ENCODE assay signal across 12 mouse cellular contexts in genomic region chr17:35771656-35772405, GRCm38 (mm10). TPM values are rescaled to one million over a fixed set of nuclear protein-coding genes. Genes with fewer than 3 reads are reported as not detected.
DNase-seq lines count a peak whose midpoint lies in the region; ATAC-seq lines count a peak whose summit lies in the region.
"Had no signal": no experiment of that assay in that cellular context is flagged by ENCODE, and none has a peak within 500 bp of the region (broad histone marks: within the 10 kb centered on the region; RNA-seq: fewer than 3 reads in every experiment).

No protein-coding gene starts in this region.

- no peak for DNase-seq in heart, adult 8-10 months (ENCODE audit: low spot score)
- DNase-seq in urinary bladder, postnatal 14 days (ENCODE audit: low spot score), result peak; percentile 44
- no peak for DNase-seq in urinary bladder, adult 2 months (ENCODE audit: low spot score)
- DNase-seq in cerebellum, postnatal 25 days, result peak; percentile 58 to 69
- DNase-seq: kidney, adult 18-20 months; thymus, adult 18-20 months had no signal

- no peak overlapping the region for H3K4me3 ChIP-seq in heart, embryonic 14.5 days (ENCODE audit: control insufficient read depth in 1 of 2, insufficient read depth in 1 of 2, low read depth in 1 of 2, low read length in 2 of 2)
- H3K4me3 ChIP-seq in kidney, embryonic 14.5 days (ENCODE audit: low read length), result no peak overlapping the region
- H3K4me3 ChIP-seq: left cerebral cortex, adult 2 months had no signal

- no peak overlapping the region for H3K9ac ChIP-seq in heart, embryonic 14.5 days (ENCODE audit: low read length)
- H3K9ac ChIP-seq in kidney, embryonic 14.5 days (ENCODE audit: low read depth, low read length), result no peak overlapping the region

- no peaks in the 10 kb centered on the region for H3K36me3 ChIP-seq in heart, embryonic 14.5 days (ENCODE audit: control insufficient read depth, insufficient read depth, low read length)
- no peaks in the 10 kb centered on the region for H3K36me3 ChIP-seq in kidney, embryonic 14.5 days (ENCODE audit: control insufficient read depth, insufficient read depth, low read length)
- H3K36me3 ChIP-seq: G1E had no signal

- no peak overlapping the region for H3K27ac ChIP-seq in heart, embryonic 14.5 days (replicated peaks in 1 of 2; ENCODE audit: control insufficient read depth in 1 of 2, insufficient read depth in 1 of 2, low read depth in 2 of 2, low read length in 2 of 2)
- H3K27ac ChIP-seq in kidney, embryonic 14.5 days (ENCODE audit: low read depth, low read length), result no peak overlapping the region
- H3K27ac ChIP-seq: left cerebral cortex, adult 2 months; macrophage had no signal

- no peak overlapping the region for H3K4me2 ChIP-seq in heart, embryonic 14.5 days (ENCODE audit: low read length)
- no peak overlapping the region for H3K4me2 ChIP-seq in kidney, embryonic 14.5 days (replicated peaks; ENCODE audit: low read depth, low read length)

- WGBS in heart, embryonic 14.5 days, result 63% methylated on average over 15 of the region's 15 CpGs
- WGBS in kidney, embryonic 14.5 days, result 77% methylated on average over 15 of the region's 15 CpGs

- no peaks in the 10 kb centered on the region for H3K27me3 ChIP-seq in heart, embryonic 14.5 days (ENCODE audit: control insufficient read depth, insufficient read depth, low read length)
- H3K27me3 ChIP-seq in kidney, embryonic 14.5 days (ENCODE audit: control insufficient read depth, insufficient read depth, low read length), result no peaks in the 10 kb centered on the region

- H3K9me3 ChIP-seq in heart, embryonic 14.5 days (ENCODE audit: control insufficient read depth, low read length), result no peaks in the 10 kb centered on the region
- no peaks in the 10 kb centered on the region for H3K9me3 ChIP-seq in kidney, embryonic 14.5 days (ENCODE audit: control insufficient read depth, low read length)
- H3K9me3 ChIP-seq: G1E had no signal

- H3K4me1 ChIP-seq in heart, embryonic 14.5 days (ENCODE audit: control insufficient read depth in 2 of 2, insufficient read depth in 2 of 2, low read length in 2 of 2), result peaks cover 6 to 9% of the 10 kb centered on the region in 2 experiments
- H3K4me1 ChIP-seq in kidney, embryonic 14.5 days (ENCODE audit: control insufficient read depth, insufficient read depth, low read length), result no peaks in the 10 kb centered on the region

- 0 out of 2 replicates have a peak, but pooled peaks have one; percentile 5 for ATAC-seq in heart, embryonic 14.5 days (ENCODE audit: insufficient number of reproducible peaks, insufficient read depth, low FRiP score, low read depth)
- ATAC-seq in erythroblast, adult 5-6 weeks (replicated peaks; ENCODE audit: low FRiP score, poor library complexity, severe bottlenecking), result no peak
- ATAC-seq in kidney, embryonic 14.5 days (ENCODE audit: low FRiP score, low TSS enrichment), result no peak

RNA-seq across cellular contexts. Expression of gene Ier3, which starts 49.7 kb away (rescaled TPM):
- 20.8 and 27.3 TPM in 2 replicates for polyA plus RNA-seq in heart, embryonic 14.5 days (2014; fragmentation: Nextera tagmentation; extraction: Ambion mirVana)
- total RNA-seq in heart, adult 8-10 months (2022), result 10 to 100 TPM; 31.3 to 64.3 (median 38.9) TPM
- 55.3 and 73.7 TPM in 2 replicates for polyA plus RNA-seq in urinary bladder, adult 2 months (2012; rRNA removed)
- total RNA-seq in erythroblast, adult 5-6 weeks (2015; ENCODE audit: low replicate concordance), result 7.5 and 11.9 TPM in 2 replicates
- 2.1 and 8.0 TPM in 2 replicates for total RNA-seq in erythroblast, adult 5-6 weeks (2017; ENCODE audit: low replicate concordance)
- 6.8 and 7.7 TPM in 2 replicates for polyA plus RNA-seq in kidney, embryonic 14.5 days (2014; fragmentation: Nextera tagmentation; extraction: Ambion mirVana)

RNA-seq across cellular contexts. Expression of gene Flot1, which starts 51.2 kb away (rescaled TPM):
- 86.8 and 93.7 TPM in 2 replicates for polyA plus RNA-seq in heart, embryonic 14.5 days (2014; fragmentation: Nextera tagmentation; extraction: Ambion mirVana)
- total RNA-seq in heart, adult 8-10 months (2022), result 100 to 1,000 TPM; 154 to 174 (median 157) TPM
- polyA plus RNA-seq in urinary bladder, adult 2 months (2012; rRNA removed), result 156 and 192 TPM in 2 replicates
- total RNA-seq in erythroblast, adult 5-6 weeks (2015; ENCODE audit: low replicate concordance), result 20.9 and 37.8 TPM in 2 replicates
- total RNA-seq in erythroblast, adult 5-6 weeks (2017; ENCODE audit: low replicate concordance), result 26.1 and 57.7 TPM in 2 replicates
- 35.9 and 36.1 TPM in 2 replicates for polyA plus RNA-seq in kidney, embryonic 14.5 days (2014; fragmentation: Nextera tagmentation; extraction: Ambion mirVana)

Comparison
In these comparisons a context has a peak if more than half of its experiments do, and no peak if none do; other contexts are left out.
1. DNase-seq: peak in urinary bladder, postnatal 14 days (single experiment) and cerebellum, postnatal 25 days (2 of 2); none in heart, adult 8-10 months (single experiment) and urinary bladder, adult 2 months (single experiment).